Mouse (Mus musculus): ENCODE results near the gene Pex14. TPM values are rescaled to one million over a fixed set of nuclear protein-coding genes. Genes with fewer than 3 reads are reported as not detected.

Gene Pex14
- polyA plus RNA-seq, 1 experiment, result 12.4 TPM

DNA sequence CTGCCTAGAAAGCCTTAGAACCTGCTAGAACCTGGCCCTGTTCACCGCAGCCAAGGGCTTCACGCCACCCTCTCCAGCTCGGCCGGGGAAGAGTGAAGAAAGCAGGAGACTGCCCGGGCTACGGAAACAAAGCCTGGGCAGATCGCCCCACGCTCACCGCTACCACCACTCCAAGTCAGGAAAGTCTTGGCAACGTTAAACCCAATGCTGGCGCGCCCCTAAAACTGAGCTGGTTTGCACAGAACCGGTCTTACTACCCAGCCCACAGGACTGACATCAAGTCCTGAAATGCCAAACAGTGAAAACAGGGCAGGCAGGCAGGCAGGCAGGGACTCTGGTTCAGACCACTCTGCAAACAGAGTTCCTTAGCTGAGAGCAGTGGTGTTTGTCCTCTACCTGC is 24.6 kb downstream of the Pex14 start:
- peaks cover 1% of the 10 kb centered on the region for H3K4me1 ChIP-seq (ENCODE audit: control insufficient read depth, insufficient read depth, low read length)
- TF ChIP-seq CTCF (IDR thresholded peaks at IDR 0.05; ENCODE audit: control insufficient read depth, insufficient read depth, low read length) (no peak), POLR2A (IDR thresholded peaks at IDR 0.05; ENCODE audit: borderline replicate concordance, control insufficient read depth, low read depth, low read length) (no peak)
- 95% methylated on average over 13 of the region's 13 CpGs for WGBS
- no peak overlapping the region for H3K4me3 ChIP-seq (replicated peaks; ENCODE audit: control insufficient read depth, low read depth, low read length)
- H3K27ac ChIP-seq (ENCODE audit: control insufficient read depth, insufficient read depth, low read depth, low read length, poor library complexity), result no peak overlapping the region

- Histone ChIP-seq H3K27ac (ENCODE audit: control insufficient read depth, insufficient read depth, low read depth, low read length, poor library complexity) (no peak overlapping the region), H3K4me1 (ENCODE audit: control insufficient read depth, insufficient read depth, low read length) (no peaks in the 10 kb centered on the region), H3K4me3 (replicated peaks; ENCODE audit: control insufficient read depth, low read depth, low read length) (no peak overlapping the region)
- WGBS, result 81% methylated on average over 22 of the region's 22 CpGs
- TF ChIP-seq POLR2A (IDR thresholded peaks at IDR 0.05; ENCODE audit: borderline replicate concordance, control insufficient read depth, low read depth, low read length), result no peak
- no peak for TF ChIP-seq CTCF (IDR thresholded peaks at IDR 0.05; ENCODE audit: control insufficient read depth, insufficient read depth, low read length)
Measured at GRCm38 (mm10) chr4:149066672-149067551, 32.8 kb downstream of the Pex14 start.

DNA sequence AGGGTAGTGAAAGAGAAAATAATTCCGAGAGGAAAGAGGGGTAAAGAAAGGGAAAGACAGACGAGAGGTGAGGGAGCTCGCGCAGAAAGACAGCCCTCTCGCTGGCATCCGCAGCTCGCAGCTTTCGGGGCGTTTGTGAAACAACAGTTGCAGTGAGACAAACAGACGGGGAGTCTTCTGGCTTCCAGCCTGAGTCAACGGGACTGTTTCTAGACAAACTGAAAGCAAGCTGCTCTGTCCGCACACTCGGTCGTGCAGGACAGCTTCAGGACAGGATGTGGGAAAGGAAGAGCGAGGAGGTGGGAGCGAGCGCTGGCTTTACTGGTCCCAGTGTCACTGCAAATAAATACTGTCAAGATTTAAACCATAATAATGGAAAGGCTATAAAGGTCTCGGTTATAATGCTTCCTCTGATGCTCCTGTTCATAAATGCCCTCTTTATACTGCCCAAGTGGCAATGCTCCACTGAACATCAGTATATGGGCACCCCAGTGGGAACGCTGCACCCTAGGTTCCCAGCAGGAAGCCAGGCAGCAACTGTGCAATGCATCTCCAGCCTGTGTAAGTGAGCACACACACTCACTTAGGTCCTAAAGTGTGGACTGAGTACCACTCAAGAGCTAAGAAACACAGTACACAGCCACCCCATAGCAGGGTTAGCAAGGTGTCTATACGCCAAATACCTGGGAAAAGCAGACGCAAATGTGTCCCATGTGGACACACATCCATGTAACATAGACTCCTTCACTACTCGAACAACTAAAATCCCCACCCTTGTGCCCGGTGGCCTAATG is 35.4 kb downstream of the Pex14 start:
- Histone ChIP-seq H3K4me1 (ENCODE audit: control insufficient read depth, insufficient read depth, low read length) (no peaks in the 10 kb centered on the region), H3K4me3 (replicated peaks; ENCODE audit: control insufficient read depth, low read depth, low read length) (no peak overlapping the region), H3K27ac (ENCODE audit: control insufficient read depth, insufficient read depth, low read depth, low read length, poor library complexity) (no peak overlapping the region)
- WGBS, result 71% methylated on average over 23 of the region's 23 CpGs
- no peak for TF ChIP-seq POLR2A (IDR thresholded peaks at IDR 0.05; ENCODE audit: borderline replicate concordance, control insufficient read depth, low read depth, low read length)
- no peak for TF ChIP-seq CTCF (IDR thresholded peaks at IDR 0.05; ENCODE audit: control insufficient read depth, insufficient read depth, low read length)

DNA sequence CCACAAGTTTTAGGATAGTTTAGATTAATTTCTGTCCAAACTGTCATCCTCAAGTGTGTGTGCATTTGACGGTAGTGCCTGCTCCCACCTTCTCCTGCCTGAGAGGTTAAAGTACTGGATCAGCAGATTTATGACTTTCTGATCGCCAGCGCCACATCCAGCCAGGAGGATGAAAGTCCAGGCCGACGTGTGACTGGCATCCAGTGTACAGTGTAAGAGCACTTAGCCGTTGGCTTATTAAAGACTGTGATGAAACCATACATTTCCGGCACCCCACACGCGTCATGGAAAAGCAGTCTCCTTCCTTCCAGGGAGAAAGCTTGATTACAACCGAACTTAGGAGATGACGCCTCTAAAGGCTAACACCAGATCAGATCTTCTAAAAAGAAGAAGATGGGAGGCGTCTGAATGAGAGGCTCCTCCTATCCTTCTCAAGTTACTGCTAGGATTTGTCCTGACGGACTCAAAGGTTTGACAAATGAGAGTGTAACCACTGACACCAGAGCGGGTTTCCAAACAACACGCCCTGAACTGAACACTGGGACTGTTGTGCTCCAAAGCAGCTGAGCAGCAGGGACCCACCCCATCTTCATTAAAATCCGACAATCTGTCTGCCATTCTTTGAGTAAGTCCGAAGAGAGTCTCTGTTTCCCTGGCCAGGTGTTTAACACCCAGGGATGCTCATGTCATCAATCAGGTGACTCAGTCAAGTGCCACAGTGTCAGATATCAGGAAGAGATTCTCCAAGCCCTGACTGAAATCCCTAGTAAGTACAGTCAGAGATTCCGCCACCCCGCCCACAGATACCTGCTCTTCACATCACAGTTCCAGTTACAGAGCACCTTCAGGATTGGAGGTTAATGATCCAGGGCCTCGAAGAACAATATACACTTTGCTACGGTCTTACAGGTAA is 37.0 kb downstream of the Pex14 start:
- Histone ChIP-seq H3K4me3 (replicated peaks; ENCODE audit: control insufficient read depth, low read depth, low read length) (no peak overlapping the region), H3K27ac (ENCODE audit: control insufficient read depth, insufficient read depth, low read depth, low read length, poor library complexity) (no peak overlapping the region), H3K4me1 (ENCODE audit: control insufficient read depth, insufficient read depth, low read length) (no peaks in the 10 kb centered on the region)
- WGBS, result 90% methylated on average over 21 of the region's 21 CpGs
- TF ChIP-seq POLR2A (IDR thresholded peaks at IDR 0.05; ENCODE audit: borderline replicate concordance, control insufficient read depth, low read depth, low read length), result no peak

DNA sequence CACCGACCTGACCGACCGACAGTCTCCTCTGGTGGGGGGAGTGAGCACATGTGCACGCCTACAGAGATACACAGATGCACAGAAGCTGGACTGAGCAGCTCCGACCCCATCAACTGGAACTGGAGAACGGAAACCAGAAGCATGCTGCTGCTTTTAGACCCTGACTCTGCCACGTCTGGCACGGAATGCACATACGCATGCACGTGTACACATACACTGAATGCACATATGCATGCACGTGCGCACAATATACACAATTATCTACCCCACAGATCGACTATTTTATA is 38.3 kb downstream of the Pex14 start:
- no peaks in the 10 kb centered on the region for H3K4me1 ChIP-seq (ENCODE audit: control insufficient read depth, insufficient read depth, low read length)
- 90% methylated on average over 13 of the region's 13 CpGs for WGBS
- no peak for TF ChIP-seq POLR2A (IDR thresholded peaks at IDR 0.05; ENCODE audit: borderline replicate concordance, control insufficient read depth, low read depth, low read length)
- no peak for TF ChIP-seq CTCF (IDR thresholded peaks at IDR 0.05; ENCODE audit: control insufficient read depth, insufficient read depth, low read length)
- H3K4me3 ChIP-seq (replicated peaks; ENCODE audit: control insufficient read depth, low read depth, low read length), result no peak overlapping the region
- H3K27ac ChIP-seq (ENCODE audit: control insufficient read depth, insufficient read depth, low read depth, low read length, poor library complexity), result no peak overlapping the region

GRCm38 (mm10) chr4:149060621-149061431 is 38.9 kb downstream of the Pex14 start:
- 72% methylated on average over 14 of the region's 14 CpGs for WGBS
- no peak for TF ChIP-seq CTCF (IDR thresholded peaks at IDR 0.05; ENCODE audit: control insufficient read depth, insufficient read depth, low read length)
- no peak for TF ChIP-seq POLR2A (IDR thresholded peaks at IDR 0.05; ENCODE audit: borderline replicate concordance, control insufficient read depth, low read depth, low read length)
- no peak overlapping the region for H3K27ac ChIP-seq (ENCODE audit: control insufficient read depth, insufficient read depth, low read depth, low read length, poor library complexity)
- H3K4me1 ChIP-seq (ENCODE audit: control insufficient read depth, insufficient read depth, low read length), result peaks cover 2% of the 10 kb centered on the region
- no peak overlapping the region for H3K4me3 ChIP-seq (replicated peaks; ENCODE audit: control insufficient read depth, low read depth, low read length)

DNA sequence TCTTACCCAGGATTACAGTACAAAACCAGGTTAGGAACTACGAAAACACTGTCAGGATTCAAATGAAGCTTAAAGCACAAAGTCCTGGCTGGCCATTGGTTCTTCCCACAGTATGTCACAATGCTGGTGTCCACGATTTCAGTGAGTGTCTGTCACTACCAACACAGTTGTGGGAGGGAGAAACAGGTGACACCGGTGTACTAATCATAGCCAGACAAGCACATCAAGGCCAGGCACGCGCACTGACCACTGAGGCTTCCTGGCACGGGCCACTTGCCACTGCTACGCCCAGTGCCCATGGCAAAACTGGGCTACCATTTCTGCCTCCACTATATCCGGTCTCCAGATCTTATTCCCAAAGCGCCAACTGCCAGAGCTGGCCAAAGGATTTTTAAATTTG is 40.0 kb downstream of the Pex14 start:
- TF ChIP-seq POLR2A (IDR thresholded peaks at IDR 0.05; ENCODE audit: borderline replicate concordance, control insufficient read depth, low read depth, low read length) (no peak), CTCF (IDR thresholded peaks at IDR 0.05; ENCODE audit: control insufficient read depth, insufficient read depth, low read length) (no peak)
- WGBS, result 86% methylated on average over 9 of the region's 9 CpGs
- Histone ChIP-seq H3K4me3 (replicated peaks; ENCODE audit: control insufficient read depth, low read depth, low read length) (no peak overlapping the region), H3K27ac (ENCODE audit: control insufficient read depth, insufficient read depth, low read depth, low read length, poor library complexity) (no peak overlapping the region), H3K4me1 (ENCODE audit: control insufficient read depth, insufficient read depth, low read length) (peaks cover 2% of the 10 kb centered on the region)

Measured in bone marrow, adult 2 months (tissue).